16 mouse cellular contexts compared by ENCODE assay signal in the genomic region with DNA sequence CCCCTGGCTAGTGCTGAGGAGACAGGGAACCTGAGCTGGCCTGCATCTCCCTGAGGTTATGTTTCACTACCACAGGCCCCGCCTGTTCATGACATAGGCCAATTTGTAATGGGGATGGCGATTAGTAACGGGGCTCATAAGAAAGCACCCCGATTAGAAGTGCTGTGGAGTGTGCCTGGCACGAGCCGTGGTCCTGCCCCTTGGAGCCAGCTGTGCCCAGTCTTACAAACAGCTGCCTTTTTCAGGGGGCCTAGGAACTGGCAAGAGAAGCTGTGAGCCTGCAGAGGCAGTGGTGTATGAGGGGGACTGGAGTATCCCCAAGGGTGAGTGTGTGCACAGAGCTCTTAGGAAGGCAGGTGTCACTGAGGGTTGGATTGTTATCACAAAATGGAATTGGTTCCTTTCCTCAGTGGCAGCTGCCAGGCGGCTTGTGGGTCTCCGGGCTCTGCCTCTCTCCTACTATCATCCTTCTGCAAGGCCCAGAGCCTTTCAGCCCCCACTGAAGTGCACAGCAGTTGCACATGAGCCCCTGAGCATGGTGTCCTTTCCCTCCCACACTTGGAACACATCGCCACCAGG. TPM values are rescaled to one million over a fixed set of nuclear protein-coding genes. Genes with fewer than 3 reads are reported as not detected.
A peak's percentile ranks its signal among the peaks of the same experiment; 100 is the strongest.
DNase-seq lines count a peak whose midpoint lies in the region; ATAC-seq lines count a peak whose summit lies in the region.
"Had no signal": no experiment of that assay in that cellular context is flagged by ENCODE, and none has a peak within 500 bp of the region (broad histone marks: within the 10 kb centered on the region; RNA-seq: fewer than 3 reads in every experiment).

No protein-coding gene starts in this region.

- H3K9ac ChIP-seq in hindbrain, embryonic 14.5 days: no peak overlapping the region
- no peak overlapping the region for H3K9ac ChIP-seq in limb, embryonic 15.5 days
- H3K9ac ChIP-seq: heart, embryonic 15.5 days; limb, embryonic 12.5 days had no signal

- peak; percentile 0 for DNase-seq in adrenal gland, adult 2 months
- no peak for DNase-seq in adrenal gland, postnatal 10 days
- DNase-seq in hindbrain, embryonic 10.5 days (ENCODE audit: low spot score): no peak
- no peak for DNase-seq in hindbrain, embryonic 14.5 days (ENCODE audit: low spot score)
- peak; percentile 2 for DNase-seq in right cerebral cortex, postnatal 25 days
- DNase-seq in right cerebral cortex, postnatal 4 days: no peak
- DNase-seq in natural killer cell, adult 2 months (ENCODE audit: low spot score in 2 of 2): no peak
- DNase-seq: cerebellum, adult 11 months; kidney, adult 9 months; lung, adult 2 months; thymus, postnatal 14 days had no signal

- ATAC-seq in hindbrain, embryonic 14.5 days (ENCODE audit: low FRiP score): no peak
- 0 out of 2 replicates have a peak, but pooled peaks have one; percentile 9 for ATAC-seq in limb, embryonic 15.5 days (ENCODE audit: insufficient number of reproducible peaks, low FRiP score, low TSS enrichment, low read depth)

- 0 out of 2 replicates have a peak overlapping the region, but pooled peaks have one; percentile 17 for H3K27ac ChIP-seq in hindbrain, embryonic 10.5 days
- no peak overlapping the region for H3K27ac ChIP-seq in hindbrain, embryonic 14.5 days
- H3K27ac ChIP-seq in limb, embryonic 15.5 days: no peak overlapping the region
- H3K27ac ChIP-seq: heart, embryonic 15.5 days; limb, embryonic 12.5 days; stomach, postnatal 0 days had no signal

- H3K9me3 ChIP-seq in hindbrain, embryonic 10.5 days: no peaks in the 10 kb centered on the region
- no peaks in the 10 kb centered on the region for H3K9me3 ChIP-seq in hindbrain, embryonic 14.5 days (ENCODE audit: control insufficient read depth, low read length)
- H3K9me3 ChIP-seq in limb, embryonic 15.5 days: no peaks in the 10 kb centered on the region
- H3K9me3 ChIP-seq: heart, embryonic 15.5 days; limb, embryonic 12.5 days had no signal

- H3K27me3 ChIP-seq in hindbrain, embryonic 10.5 days (ENCODE audit: insufficient read depth, poor library complexity, severe bottlenecking): no peaks in the 10 kb centered on the region
- H3K27me3 ChIP-seq in hindbrain, embryonic 14.5 days (ENCODE audit: control insufficient read depth, insufficient read depth, low read length): no peaks in the 10 kb centered on the region
- H3K27me3 ChIP-seq in limb, embryonic 15.5 days: no peaks in the 10 kb centered on the region
- H3K27me3 ChIP-seq: CH12.LX; heart, embryonic 15.5 days; limb, embryonic 12.5 days had no signal

- H3K4me3 ChIP-seq in hindbrain, embryonic 10.5 days: no peak overlapping the region
- no peak overlapping the region for H3K4me3 ChIP-seq in hindbrain, embryonic 14.5 days (replicated peaks; ENCODE audit: low read length)
- H3K4me3 ChIP-seq in limb, embryonic 15.5 days: no peak overlapping the region
- H3K4me3 ChIP-seq: heart, embryonic 15.5 days; limb, embryonic 12.5 days had no signal

- H3K4me2 ChIP-seq in hindbrain, embryonic 14.5 days (replicated peaks): no peak overlapping the region
- H3K4me2 ChIP-seq in limb, embryonic 15.5 days: no peak overlapping the region
- H3K4me2 ChIP-seq: heart, embryonic 15.5 days; limb, embryonic 12.5 days had no signal

- peaks cover 90% of the 10 kb centered on the region for H3K4me1 ChIP-seq in hindbrain, embryonic 10.5 days (replicated peaks)
- peaks cover 38% of the 10 kb centered on the region for H3K4me1 ChIP-seq in hindbrain, embryonic 14.5 days (replicated peaks; ENCODE audit: control insufficient read depth, insufficient read depth, low read length)
- peaks cover 53% of the 10 kb centered on the region for H3K4me1 ChIP-seq in limb, embryonic 15.5 days

- 81% methylated on average over 9 of the region's 9 CpGs for WGBS in hindbrain, embryonic 10.5 days
- WGBS in hindbrain, embryonic 14.5 days: 53% methylated on average over 9 of the region's 9 CpGs
- 62% methylated on average over 9 of the region's 9 CpGs for WGBS in limb, embryonic 15.5 days

- peaks cover 12% of the 10 kb centered on the region for H3K36me3 ChIP-seq in hindbrain, embryonic 10.5 days
- H3K36me3 ChIP-seq in hindbrain, embryonic 14.5 days (replicated peaks; ENCODE audit: control insufficient read depth, insufficient read depth): no peaks in the 10 kb centered on the region
- H3K36me3 ChIP-seq in limb, embryonic 15.5 days: 0 out of 2 replicates have a peak, but pooled peaks cover 2% of the 10 kb centered on the region
- H3K36me3 ChIP-seq: heart, embryonic 15.5 days; limb, embryonic 12.5 days had no signal

RNA-seq across cellular contexts. Expression of gene Sh3bp4, which starts 16.4 kb away (rescaled TPM):
- total RNA-seq in adrenal gland, adult 2 months (2021): 10 to 100 TPM; 16.4 to 21.3 TPM
- 11.8 and 13.7 TPM in 2 replicates for polyA plus RNA-seq in adrenal gland, adult 2 months (2012; rRNA removed)
- 10 to 100 TPM; 13.4 to 17.6 TPM for total RNA-seq in adrenal gland, postnatal 10 days (2021)
- polyA plus RNA-seq in hindbrain, embryonic 10.5 days (2016; fragmentation: Nextera tagmentation; extraction: Ambion mirVana): 25.3 and 27.2 TPM in 2 replicates
- polyA plus RNA-seq in hindbrain, embryonic 14.5 days (2014; fragmentation: Nextera tagmentation; extraction: Ambion mirVana): 15.5 and 15.7 TPM in 2 replicates
- polyA plus RNA-seq in limb, embryonic 15.5 days (2015; fragmentation: Nextera tagmentation; extraction: Ambion mirVana): 21.6 and 24.0 TPM in 2 replicates
- total RNA-seq: CH12.LX had no signal

Comparison
In these comparisons a context has a peak if more than half of its experiments do, and no peak if none do; other contexts are left out.
1. DNase-seq: peak in adrenal gland, adult 2 months (single experiment) and right cerebral cortex, postnatal 25 days (single experiment); none in adrenal gland, postnatal 10 days (single experiment), hindbrain, embryonic 10.5 days (single experiment), hindbrain, embryonic 14.5 days (single experiment), right cerebral cortex, postnatal 4 days (single experiment) and natural killer cell, adult 2 months (0 of 2).